Mouse (Mus musculus) bone marrow macrophage, adult 2 months (primary cell): Measurements from ENCODE around the gene Fam131c.

Source experiments
- CTCF ChIP-seq: IDR thresholded peaks from 2 replicates; pipeline ENCODE4 v1.5.1; 2012; ENCODE audit warnings: low read depth, mild to moderate bottlenecking, low read length, moderate library complexity
- POLR2A ChIP-seq: IDR thresholded peaks from 2 replicates; pipeline ENCODE4 v1.6.1; 2012; ENCODE audit warnings: mild to moderate bottlenecking, low read depth, low read length, borderline replicate concordance

DNA sequence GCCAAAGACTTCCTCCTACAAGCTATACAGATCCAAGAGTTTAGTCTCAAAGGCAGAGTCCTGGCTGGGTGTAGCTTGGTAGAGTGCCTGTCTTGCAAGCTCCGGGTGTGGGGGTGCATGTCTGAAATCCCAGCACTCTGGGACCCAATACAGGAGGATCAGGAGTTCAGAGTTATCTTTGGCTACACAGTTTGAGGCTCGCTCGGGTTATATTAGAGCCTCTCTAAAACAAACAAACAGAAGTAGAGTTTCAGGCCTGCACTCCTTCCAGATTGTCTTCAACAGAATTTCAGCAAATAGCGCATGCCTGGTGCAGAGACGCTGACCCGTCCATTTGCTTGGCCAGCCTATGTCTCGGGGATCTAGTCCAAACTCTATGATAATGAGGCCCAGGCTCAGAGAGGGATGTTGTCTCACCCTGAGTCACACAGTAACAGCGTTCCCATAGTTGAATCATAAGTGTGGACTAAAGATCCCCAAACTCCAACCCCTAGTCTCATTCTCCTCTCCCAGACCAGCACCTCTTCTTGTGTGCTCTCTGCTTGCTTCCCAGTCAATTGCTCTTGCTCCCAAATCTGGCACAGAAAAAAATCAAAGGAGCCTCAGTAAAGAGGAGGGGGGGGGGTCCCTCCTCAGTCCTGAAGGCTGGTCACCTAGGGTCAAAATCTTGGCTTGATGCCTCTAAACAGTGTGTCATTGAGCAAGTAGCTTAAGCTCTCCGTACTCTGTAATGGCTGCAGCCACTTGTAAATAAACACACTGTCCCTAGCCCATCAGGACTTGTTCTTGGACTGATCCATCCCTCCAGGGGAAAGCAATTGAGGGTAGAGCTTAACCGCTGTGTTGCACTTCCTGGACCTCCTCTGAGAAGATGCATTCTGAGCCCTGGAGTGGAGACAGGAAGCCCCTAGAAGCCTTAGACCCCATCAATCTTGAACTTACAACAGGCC, 59.1 kb downstream of the Fam131c start:
- TF ChIP-seq CTCF = no peak
- TF ChIP-seq POLR2A = no peak
